Mouse (Mus musculus) embryonic fibroblast, embryonic 13.5 days (primary cell): ENCODE results near the gene Acer2.

Experiments
- CTCF ChIP-seq: IDR thresholded peaks from 2 replicates; pipeline ENCODE4 v1.5.1; 2011; ENCODE audit warnings: mild to moderate bottlenecking, control low read depth, low read length, moderate library complexity, borderline replicate concordance; ENCODE audit not compliant: insufficient read depth
- POLR2A ChIP-seq: IDR thresholded peaks from 2 replicates; pipeline ENCODE4 v1.6.1; 2011; ENCODE audit warnings: low read depth, mild to moderate bottlenecking, control low read depth, low read length, moderate library complexity

DNA sequence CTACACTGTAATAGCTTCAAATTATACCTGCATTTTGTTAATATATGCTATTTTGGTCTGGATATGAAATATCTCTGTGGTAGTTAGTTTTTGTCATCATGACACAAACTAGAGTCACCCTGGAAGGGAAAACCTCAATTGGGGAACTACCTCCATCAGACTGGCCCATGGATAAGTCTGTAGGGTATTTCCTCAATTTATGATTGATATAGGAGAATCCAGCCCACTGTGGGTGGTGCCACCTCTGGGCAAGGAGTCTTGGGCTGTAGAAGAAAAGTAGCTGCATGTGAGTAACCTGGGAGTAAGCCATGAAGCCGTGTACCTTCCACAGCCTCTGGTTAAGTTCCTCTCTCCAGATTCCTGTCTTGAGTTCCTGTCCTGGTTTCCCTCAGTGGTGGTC, 74.6 kb downstream of the Acer2 start:
- TF ChIP-seq POLR2A (no peak), CTCF (no peak)
